Mouse (Mus musculus): ENCODE measurements around the gene Isg15. TPM values are rescaled to one million over a fixed set of nuclear protein-coding genes. Genes with fewer than 3 reads are reported as not detected.
A peak's percentile ranks its signal among the peaks of the same experiment; 100 is the strongest.

The Isg15 gene
- 4.3 and 6.7 TPM in 2 replicates for total RNA-seq (2017)

- ATAC-seq (replicated peaks in 1 of 2; ENCODE audit: insufficient read depth in 1 of 2, low FRiP score in 2 of 2, low TSS enrichment in 1 of 2, low read depth in 1 of 2, poor library complexity in 2 of 2, severe bottlenecking in 2 of 2): 0 out of 4 replicates have a peak, but pooled peaks have one; percentile 20 to 22
Measured at GRCm38 (mm10) chr4:156200623-156201475, at the start of gene Isg15. Isg15 (minus strand) TSS chr4:156200818.

- ATAC-seq (replicated peaks in 1 of 2; ENCODE audit: insufficient read depth in 1 of 2, low FRiP score in 2 of 2, low TSS enrichment in 1 of 2, low read depth in 1 of 2, poor library complexity in 2 of 2, severe bottlenecking in 2 of 2): no peak
Measured at GRCm38 (mm10) chr4:156249567-156249966, 48.9 kb upstream of the Isg15 start.

GRCm38 (mm10) chr4:156236651-156237447 is 36.2 kb upstream of the Isg15 start:
- no peak; a peak in 1 of 4 replicates for ATAC-seq (replicated peaks in 1 of 2; ENCODE audit: insufficient read depth in 1 of 2, low FRiP score in 2 of 2, low TSS enrichment in 1 of 2, low read depth in 1 of 2, poor library complexity in 2 of 2, severe bottlenecking in 2 of 2)

GRCm38 (mm10) chr4:156235808-156236533 is 35.4 kb upstream of the Isg15 start, which contains the start of gene Noc2l:
Noc2l (plus strand) TSS chr4:156236010.
- ATAC-seq (replicated peaks in 1 of 2; ENCODE audit: insufficient read depth in 1 of 2, low FRiP score in 2 of 2, low TSS enrichment in 1 of 2, low read depth in 1 of 2, poor library complexity in 2 of 2, severe bottlenecking in 2 of 2): peak; percentile 73 to 78

GRCm38 (mm10) chr4:156235360-156235770 is 34.7 kb upstream of the Isg15 start:
- ATAC-seq (replicated peaks in 1 of 2; ENCODE audit: insufficient read depth in 1 of 2, low FRiP score in 2 of 2, low TSS enrichment in 1 of 2, low read depth in 1 of 2, poor library complexity in 2 of 2, severe bottlenecking in 2 of 2): 0 out of 4 replicates have a peak, but pooled peaks of 1 of the 2 experiments have one; percentile 34

- peak; percentile 16 to 38; a peak in 2 of 4 replicates for ATAC-seq (replicated peaks in 1 of 2; ENCODE audit: insufficient read depth in 1 of 2, low FRiP score in 2 of 2, low TSS enrichment in 1 of 2, low read depth in 1 of 2, poor library complexity in 2 of 2, severe bottlenecking in 2 of 2)
Measured at GRCm38 (mm10) chr4:156234701-156235213, 34.1 kb upstream of the Isg15 start, which contains the start of gene Plekhn1. Plekhn1 (minus strand) TSS chr4:156234857.

GRCm38 (mm10) chr4:156234021-156234501 is 33.4 kb upstream of the Isg15 start:
- no peak for ATAC-seq (replicated peaks in 1 of 2; ENCODE audit: insufficient read depth in 1 of 2, low FRiP score in 2 of 2, low TSS enrichment in 1 of 2, low read depth in 1 of 2, poor library complexity in 2 of 2, severe bottlenecking in 2 of 2)

GRCm38 (mm10) chr4:156228393-156229024 is 27.9 kb upstream of the Isg15 start:
- ATAC-seq (replicated peaks in 1 of 2; ENCODE audit: insufficient read depth in 1 of 2, low FRiP score in 2 of 2, low TSS enrichment in 1 of 2, low read depth in 1 of 2, poor library complexity in 2 of 2, severe bottlenecking in 2 of 2): no peak; a peak in 1 of 4 replicates

- ATAC-seq (replicated peaks in 1 of 2; ENCODE audit: insufficient read depth in 1 of 2, low FRiP score in 2 of 2, low TSS enrichment in 1 of 2, low read depth in 1 of 2, poor library complexity in 2 of 2, severe bottlenecking in 2 of 2): no peak
Measured at GRCm38 (mm10) chr4:156227752-156228392, 27.3 kb upstream of the Isg15 start.

GRCm38 (mm10) chr4:156224276-156224675 is 23.7 kb upstream of the Isg15 start:
- ATAC-seq (replicated peaks in 1 of 2; ENCODE audit: insufficient read depth in 1 of 2, low FRiP score in 2 of 2, low TSS enrichment in 1 of 2, low read depth in 1 of 2, poor library complexity in 2 of 2, severe bottlenecking in 2 of 2): no peak

GRCm38 (mm10) chr4:156219936-156220335 is 19.3 kb upstream of the Isg15 start:
- ATAC-seq (replicated peaks in 1 of 2; ENCODE audit: insufficient read depth in 1 of 2, low FRiP score in 2 of 2, low TSS enrichment in 1 of 2, low read depth in 1 of 2, poor library complexity in 2 of 2, severe bottlenecking in 2 of 2): no peak

- ATAC-seq (replicated peaks in 1 of 2; ENCODE audit: insufficient read depth in 1 of 2, low FRiP score in 2 of 2, low TSS enrichment in 1 of 2, low read depth in 1 of 2, poor library complexity in 2 of 2, severe bottlenecking in 2 of 2): no peak
Measured at GRCm38 (mm10) chr4:156217838-156218237, 17.2 kb upstream of the Isg15 start.

GRCm38 (mm10) chr4:156217022-156217669 is 16.5 kb upstream of the Isg15 start:
- no peak for ATAC-seq (replicated peaks in 1 of 2; ENCODE audit: insufficient read depth in 1 of 2, low FRiP score in 2 of 2, low TSS enrichment in 1 of 2, low read depth in 1 of 2, poor library complexity in 2 of 2, severe bottlenecking in 2 of 2)

GRCm38 (mm10) chr4:156216196-156216595 is 15.6 kb upstream of the Isg15 start:
- ATAC-seq (replicated peaks in 1 of 2; ENCODE audit: insufficient read depth in 1 of 2, low FRiP score in 2 of 2, low TSS enrichment in 1 of 2, low read depth in 1 of 2, poor library complexity in 2 of 2, severe bottlenecking in 2 of 2): no peak

- no peak for ATAC-seq (replicated peaks in 1 of 2; ENCODE audit: insufficient read depth in 1 of 2, low FRiP score in 2 of 2, low TSS enrichment in 1 of 2, low read depth in 1 of 2, poor library complexity in 2 of 2, severe bottlenecking in 2 of 2)
Measured at GRCm38 (mm10) chr4:156215649-156216048, 15.0 kb upstream of the Isg15 start, which contains the start of gene Perm1. Perm1 (plus strand) TSS chr4:156215868.

GRCm38 (mm10) chr4:156213134-156213533 is 12.5 kb upstream of the Isg15 start:
- ATAC-seq (replicated peaks in 1 of 2; ENCODE audit: insufficient read depth in 1 of 2, low FRiP score in 2 of 2, low TSS enrichment in 1 of 2, low read depth in 1 of 2, poor library complexity in 2 of 2, severe bottlenecking in 2 of 2): no peak
